Mouse (Mus musculus) limb, embryonic 15.5 days (tissue): ENCODE results near the gene Zbtb14. TPM values are rescaled to one million over a fixed set of nuclear protein-coding genes. Genes with fewer than 3 reads are reported as not detected.

ENCODE experiments used
- ATAC-seq: fragments of 200-750 bp; cut with Nextera tagmentation; 2 replicates; pipeline ENCODE4 v1.8.0; 2017; ENCODE audit warnings: low read depth, moderate TSS enrichment; ENCODE audit not compliant: insufficient number of reproducible peaks, low FRiP score, low TSS enrichment
- H3K27ac ChIP-seq: fragments of 300-500 bp; sonication (generic); 2 replicates; pipeline ENCODE4 v1.5.1; 2015; ENCODE audit warnings: moderate library complexity, mild to moderate bottlenecking, inconsistent platforms
- H3K27me3 ChIP-seq: fragments of 300-500 bp; sonication (generic); 2 replicates; pipeline ENCODE4 v1.6.1; 2015; ENCODE audit warnings: inconsistent platforms
- H3K36me3 ChIP-seq: fragments of 300-500 bp; sonication (generic); 2 replicates; pipeline ENCODE4 v1.6.1; 2015; ENCODE audit warnings: inconsistent platforms
- H3K4me1 ChIP-seq: fragments of 300-500 bp; sonication (generic); 2 replicates; pipeline ENCODE4 v1.6.1; 2015; ENCODE audit warnings: inconsistent platforms
- H3K4me2 ChIP-seq: fragments of 300-500 bp; sonication (generic); 2 replicates; pipeline ENCODE4 v1.6.1; 2015; ENCODE audit warnings: mild to moderate bottlenecking, inconsistent platforms
- H3K4me3 ChIP-seq: fragments of 300-500 bp; sonication (generic); 2 replicates; pipeline ENCODE4 v1.5.1; 2015; ENCODE audit warnings: mild to moderate bottlenecking, inconsistent platforms
- H3K9ac ChIP-seq: fragments of 300-500 bp; sonication (generic); 2 replicates; pipeline ENCODE4 v1.6.1; 2015; ENCODE audit warnings: inconsistent platforms
- H3K9me3 ChIP-seq: fragments of 300-500 bp; sonication (generic); 2 replicates; pipeline ENCODE4 v1.6.1; 2016; ENCODE audit warnings: inconsistent platforms
- WGBS: fragments of 180-500 bp; shearing (Covaris S2); methylation state at CpG from one replicate; pipeline ENCODE4 v1.1.7; 2015; 5-methylcytosine and 5-hydroxymethylcytosine counted together
- polyA plus RNA-seq: library from polyadenylated mRNA; unstranded; fragments of >200 nt; fragmentation: Nextera tagmentation; extraction: Ambion mirVana; gene quantifications from 2 replicates; pipeline ENCODE4 v1.2.1, GENCODE M21; 2015

The Zbtb14 gene
- 17.8 and 19.8 TPM in 2 replicates for polyA plus RNA-seq

GRCm38 (mm10) chr17:69382511-69383100 is at the start of gene Zbtb14:
Zbtb14 (plus strand) TSS chr17:69383050.
- peak; percentile 94 for ATAC-seq
- whole genome bisulfite sequencing: under 1% methylated on average over 62 of the region's 72 CpGs
- H3K4me1 ChIP-seq: peaks cover 14% of the 10 kb centered on the region

DNA sequence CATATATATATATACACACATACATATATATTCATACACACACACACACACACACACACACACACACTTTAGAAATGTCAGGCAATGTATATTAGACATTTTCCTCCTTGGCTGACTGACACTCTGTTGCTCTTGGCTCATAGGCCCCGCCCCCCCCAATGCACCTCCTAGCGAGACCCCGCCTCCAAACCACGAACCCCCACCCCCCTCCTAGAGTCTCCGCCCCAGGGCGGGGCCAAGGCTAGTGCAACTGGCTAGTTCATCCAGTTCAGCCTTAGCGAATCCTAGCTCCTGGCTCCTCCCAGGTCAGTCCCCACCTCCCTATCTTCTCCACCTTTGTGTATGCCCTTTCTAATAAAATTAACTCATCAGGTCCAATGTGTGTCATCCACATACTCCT is 36.8 kb upstream of the Zbtb14 start:
- H3K4me1 ChIP-seq: no peaks in the 10 kb centered on the region
- H3K9ac ChIP-seq: no peak overlapping the region
- no peaks in the 10 kb centered on the region for H3K9me3 ChIP-seq
- H3K36me3 ChIP-seq: no peaks in the 10 kb centered on the region
- 87% methylated on average over 7 of the region's 7 CpGs for WGBS
- no peak for ATAC-seq
- H3K4me3 ChIP-seq: no peak overlapping the region
- no peak overlapping the region for H3K27ac ChIP-seq
- no peak overlapping the region for H3K4me2 ChIP-seq
- H3K27me3 ChIP-seq: no peaks in the 10 kb centered on the region

More at GRCm38 (mm10) chr17:69382511-69383100, at the start of gene Zbtb14:
- peaks cover 9% of the 10 kb centered on the region for H3K36me3 ChIP-seq
- H3K27me3 ChIP-seq: no peaks in the 10 kb centered on the region
- peak within 1 kb of the TSS; percentile 76 for H3K4me3 ChIP-seq
- H3K27ac ChIP-seq: peak within 1 kb of the TSS; percentile 100
- H3K9me3 ChIP-seq: no peaks in the 10 kb centered on the region
- peak within 1 kb of the TSS; percentile 85 for H3K9ac ChIP-seq
- H3K4me2 ChIP-seq: peak within 1 kb of the TSS; percentile 67

DNA sequence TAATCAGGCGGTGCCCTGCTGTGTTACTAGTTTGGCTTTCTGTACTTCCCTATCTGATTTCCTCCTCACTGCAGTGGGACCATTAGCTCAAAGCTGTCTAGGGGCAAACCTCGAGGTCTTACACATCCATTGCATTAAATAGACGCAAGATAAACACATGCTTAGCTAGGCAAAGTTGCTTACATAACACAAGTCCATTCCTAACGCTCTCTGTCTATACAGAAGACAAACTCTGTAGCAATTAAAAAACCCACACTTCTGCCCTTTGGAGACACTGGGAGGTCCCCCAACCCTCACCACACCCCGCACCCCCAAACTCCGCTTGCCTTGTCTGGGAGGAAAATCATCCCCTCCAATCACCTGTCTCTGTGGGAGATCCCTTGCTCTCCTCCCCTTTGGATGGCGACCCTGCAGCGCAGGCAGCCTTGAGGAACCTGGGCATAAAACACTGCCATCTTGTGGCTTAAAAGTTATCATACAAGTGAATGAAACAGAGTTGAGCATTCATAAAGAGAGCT is 33.8 kb upstream of the Zbtb14 start:
- Histone ChIP-seq H3K4me3 (no peak overlapping the region), H3K27ac (no peak overlapping the region), H3K9ac (no peak overlapping the region), H3K4me2 (no peak overlapping the region), H3K27me3 (no peaks in the 10 kb centered on the region), H3K9me3 (no peaks in the 10 kb centered on the region), H3K4me1 (no peaks in the 10 kb centered on the region), H3K36me3 (no peaks in the 10 kb centered on the region)
- WGBS: 25% methylated on average over 8 of the region's 8 CpGs
- ATAC-seq: no peak

- H3K9me3 ChIP-seq: no peaks in the 10 kb centered on the region
- no peaks in the 10 kb centered on the region for H3K36me3 ChIP-seq
- ATAC-seq: no peak
- no peaks in the 10 kb centered on the region for H3K4me1 ChIP-seq
- H3K4me2 ChIP-seq: no peak overlapping the region
- no peak overlapping the region for H3K27ac ChIP-seq
- H3K4me3 ChIP-seq: no peak overlapping the region
- no peak overlapping the region for H3K9ac ChIP-seq
- 83% methylated on average over 3 of the region's 3 CpGs for WGBS
- H3K27me3 ChIP-seq: no peaks in the 10 kb centered on the region
Observed at GRCm38 (mm10) chr17:69365049-69365448, 17.8 kb upstream of the Zbtb14 start.

GRCm38 (mm10) chr17:69380838-69381237 is 2.0 kb upstream of the Zbtb14 start:
- ATAC-seq: no peak
- WGBS: 89% methylated on average over 8 of the region's 8 CpGs
- Histone ChIP-seq H3K4me1 (peaks cover 14% of the 10 kb centered on the region), H3K9me3 (no peaks in the 10 kb centered on the region), H3K9ac (no peak overlapping the region), H3K27ac (no peak overlapping the region), H3K4me3 (no peak overlapping the region), H3K27me3 (no peaks in the 10 kb centered on the region), H3K36me3 (no peaks in the 10 kb centered on the region), H3K4me2 (no peak overlapping the region)

DNA sequence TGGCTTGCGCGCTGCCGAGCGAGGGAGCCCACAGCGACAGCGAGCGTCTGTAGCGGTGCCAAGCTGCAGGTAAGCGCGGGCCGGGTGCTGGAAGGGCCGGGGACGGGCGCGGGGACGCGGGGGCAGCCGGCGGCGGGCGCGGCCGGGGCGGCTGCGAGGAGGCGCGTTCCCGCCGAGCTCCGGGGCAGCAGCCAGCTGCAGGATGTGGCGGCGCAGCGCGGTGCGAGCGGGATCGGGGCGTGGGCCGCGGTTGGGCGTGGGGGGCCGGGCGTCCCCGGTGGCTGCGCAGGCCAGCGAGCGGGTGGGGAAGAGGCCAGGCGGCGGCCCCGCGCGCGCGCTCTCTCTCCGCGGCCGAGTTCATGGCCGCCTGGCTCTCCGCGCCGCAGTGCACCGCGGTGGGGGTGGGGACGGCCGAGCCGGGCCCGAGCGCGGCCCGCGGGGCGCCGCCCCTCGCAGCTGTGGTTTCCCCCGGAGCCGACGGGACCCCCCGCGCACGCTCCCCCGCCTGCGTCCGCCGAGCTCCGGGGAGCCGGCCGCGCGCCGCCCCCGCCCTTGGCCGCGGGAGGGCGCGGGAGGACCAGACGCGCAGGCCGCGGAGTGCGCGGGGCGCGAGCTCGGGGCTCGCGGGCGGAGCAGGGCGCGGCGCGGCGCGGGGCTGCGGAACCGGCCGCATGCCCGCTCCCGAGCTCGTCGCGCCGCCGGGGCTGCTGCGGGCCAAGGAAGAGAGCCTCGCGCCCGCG is 521 bp downstream of the Zbtb14 start:
- H3K36me3 ChIP-seq: peaks cover 17% of the 10 kb centered on the region
- ATAC-seq: peak; percentile 66
- H3K27ac ChIP-seq: peak overlapping the region; percentile 100
- peak overlapping the region; percentile 76 for H3K4me3 ChIP-seq
- H3K9ac ChIP-seq: peak overlapping the region; percentile 85
- WGBS: 1% methylated on average over 75 of the region's 128 CpGs
- H3K4me2 ChIP-seq: peak overlapping the region; percentile 67
- peaks cover 14% of the 10 kb centered on the region for H3K4me1 ChIP-seq
- H3K9me3 ChIP-seq: no peaks in the 10 kb centered on the region
- no peaks in the 10 kb centered on the region for H3K27me3 ChIP-seq

GRCm38 (mm10) chr17:69383941-69384665 is 1.3 kb downstream of the Zbtb14 start:
- Histone ChIP-seq H3K36me3 (peaks cover 17% of the 10 kb centered on the region), H3K9me3 (no peaks in the 10 kb centered on the region), H3K9ac (peak overlapping the region; percentile 85), H3K4me1 (peaks cover 14% of the 10 kb centered on the region), H3K4me2 (peak overlapping the region; percentile 67), H3K4me3 (peak overlapping the region; percentile 76), H3K27me3 (no peaks in the 10 kb centered on the region), H3K27ac (peak overlapping the region; percentile 100)
- ATAC-seq: no peak
- under 1% methylated on average over 37 of the region's 37 CpGs for WGBS

DNA sequence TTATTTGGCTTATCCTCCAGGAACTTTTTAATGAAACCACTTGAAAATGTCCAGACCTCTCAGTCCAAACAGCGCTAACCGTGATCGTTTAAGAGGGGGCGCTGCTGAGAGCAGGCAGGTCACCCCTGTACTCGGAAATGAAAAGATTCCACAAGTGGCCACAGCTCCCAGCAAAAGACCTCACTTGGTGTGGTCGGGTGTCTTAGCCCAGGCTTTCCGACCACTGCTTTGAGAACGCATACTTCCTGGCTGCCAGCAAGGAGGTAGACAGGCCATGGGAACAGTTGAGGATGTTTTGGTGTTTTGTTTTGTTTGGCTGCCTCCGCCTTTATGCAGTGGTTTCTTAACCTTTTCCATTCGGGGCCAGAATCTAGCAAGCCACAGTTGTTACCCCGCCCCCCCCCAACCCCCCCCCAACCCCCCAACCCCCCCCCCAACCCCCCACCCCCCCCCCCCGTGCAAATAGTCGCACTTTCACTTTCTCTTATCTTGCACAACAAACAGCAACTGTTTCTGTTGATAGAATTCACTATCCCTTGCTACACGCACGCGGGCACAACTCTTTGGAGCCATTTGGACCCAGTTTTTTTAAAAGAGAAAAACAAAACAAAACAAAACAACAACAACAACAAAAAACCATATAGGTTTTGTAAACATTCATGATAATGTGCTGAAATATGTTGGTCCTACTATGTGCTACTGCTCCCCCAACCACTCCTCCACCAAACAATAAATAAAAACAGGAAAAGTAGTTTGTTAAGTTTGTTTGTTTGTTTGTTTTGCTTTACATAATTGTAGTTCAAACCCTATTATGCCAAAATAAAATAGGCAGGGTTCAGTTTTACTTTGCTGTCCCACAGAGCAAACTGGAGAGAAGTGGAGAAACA is 13.5 kb downstream of the Zbtb14 start:
- no peaks in the 10 kb centered on the region for H3K9me3 ChIP-seq
- H3K4me3 ChIP-seq: no peak overlapping the region
- H3K4me1 ChIP-seq: no peaks in the 10 kb centered on the region
- H3K9ac ChIP-seq: no peak overlapping the region
- H3K36me3 ChIP-seq: peaks cover under 1% of the 10 kb centered on the region; the same call in 1 of the 2 replicates
- no peak overlapping the region for H3K4me2 ChIP-seq
- 46% methylated on average over 14 of the region's 16 CpGs for WGBS
- H3K27ac ChIP-seq: no peak overlapping the region
- ATAC-seq: no peak
- H3K27me3 ChIP-seq: no peaks in the 10 kb centered on the region

DNA sequence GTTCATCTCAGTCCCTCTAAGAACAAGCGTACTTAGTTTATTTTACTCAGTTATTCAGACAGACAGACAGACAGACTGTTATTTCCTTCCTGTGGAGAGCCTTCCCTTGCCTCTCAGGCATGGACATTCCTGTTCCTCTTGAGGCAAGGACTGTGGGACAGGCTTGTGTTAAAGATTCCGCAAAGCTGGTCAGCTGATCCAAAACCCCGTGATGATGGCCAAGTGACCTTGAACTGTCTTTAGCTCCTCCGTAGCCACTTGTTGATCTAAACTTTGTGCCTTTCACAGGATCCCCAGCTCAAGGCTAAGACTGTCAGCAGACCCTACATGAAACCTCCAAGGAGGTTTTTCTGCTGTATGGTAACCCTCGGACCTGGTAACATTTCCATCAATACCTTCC is 14.3 kb downstream of the Zbtb14 start:
- 71% methylated on average over 5 of the region's 5 CpGs for WGBS
- H3K36me3 ChIP-seq: no peaks in the 10 kb centered on the region
- no peak overlapping the region for H3K4me3 ChIP-seq
- H3K27me3 ChIP-seq: no peaks in the 10 kb centered on the region
- H3K4me1 ChIP-seq: no peaks in the 10 kb centered on the region
- no peak for ATAC-seq
- no peaks in the 10 kb centered on the region for H3K9me3 ChIP-seq
- H3K27ac ChIP-seq: no peak overlapping the region
- H3K9ac ChIP-seq: no peak overlapping the region
- no peak overlapping the region for H3K4me2 ChIP-seq

DNA sequence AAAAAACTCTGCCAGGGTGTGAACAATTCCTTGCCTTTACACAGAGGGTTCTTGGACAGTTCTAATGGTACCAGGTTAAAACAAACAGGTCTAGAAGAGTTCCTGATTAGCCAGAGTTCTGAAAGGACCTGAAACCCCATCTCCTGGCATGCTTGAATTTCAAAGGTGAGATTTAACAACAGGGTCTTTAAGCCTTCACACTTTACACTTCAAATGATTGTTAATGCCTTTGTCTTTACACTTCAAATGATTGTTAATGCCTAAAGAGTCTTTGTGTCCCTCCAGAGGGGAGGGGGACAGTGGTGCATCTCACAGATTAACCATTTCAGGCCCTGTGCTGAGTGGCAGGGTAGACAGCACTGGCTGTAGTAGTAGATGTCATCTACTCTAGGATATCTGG is 15.2 kb downstream of the Zbtb14 start:
- Histone ChIP-seq H3K27me3 (no peaks in the 10 kb centered on the region), H3K9me3 (no peaks in the 10 kb centered on the region), H3K4me2 (no peak overlapping the region), H3K4me1 (no peaks in the 10 kb centered on the region), H3K27ac (no peak overlapping the region), H3K36me3 (no peaks in the 10 kb centered on the region), H3K9ac (no peak overlapping the region), H3K4me3 (no peak overlapping the region)
- ATAC-seq: no peak

GRCm38 (mm10) chr17:69401146-69401545 is 18.3 kb downstream of the Zbtb14 start:
- Histone ChIP-seq H3K36me3 (no peaks in the 10 kb centered on the region), H3K27me3 (no peaks in the 10 kb centered on the region), H3K4me2 (no peak overlapping the region), H3K27ac (no peak overlapping the region), H3K9ac (no peak overlapping the region), H3K9me3 (no peaks in the 10 kb centered on the region), H3K4me1 (no peaks in the 10 kb centered on the region), H3K4me3 (no peak overlapping the region)
- 68% methylated on average over 2 of the region's 2 CpGs for WGBS
- ATAC-seq: no peak
